Mouse (Mus musculus) hindbrain, embryonic 12.5 days (tissue): Measurements from ENCODE around the gene Fkrp. TPM values are rescaled to one million over a fixed set of nuclear protein-coding genes. Genes with fewer than 3 reads are reported as not detected.

ENCODE experiments used
- ATAC-seq: fragments of 200-750 bp; cut with Nextera tagmentation; 2 replicates; pipeline ENCODE4 v1.8.0; 2017; ENCODE audit warnings: moderate TSS enrichment; ENCODE audit not compliant: low FRiP score
- H3K27ac ChIP-seq: fragments of 300-500 bp; sonication (generic); 2 replicates; pipeline ENCODE4 v1.5.1; 2016; ENCODE audit warnings: mild to moderate bottlenecking
- H3K27me3 ChIP-seq: fragments of 300-500 bp; sonication (generic); 2 replicates; pipeline ENCODE4 v1.6.1; 2016; ENCODE audit warnings: mild to moderate bottlenecking
- H3K36me3 ChIP-seq: fragments of 300-500 bp; sonication (generic); 2 replicates; pipeline ENCODE4 v1.6.1; 2016; ENCODE audit warnings: mild to moderate bottlenecking
- H3K4me1 ChIP-seq: fragments of 300-500 bp; sonication (generic); 2 replicates; pipeline ENCODE4 v1.6.1; 2016
- H3K4me2 ChIP-seq: fragments of 300-500 bp; sonication (generic); replicated peaks from 2 replicates; pipeline ENCODE4 v1.6.1; 2016; ENCODE audit warnings: mild to moderate bottlenecking
- H3K4me3 ChIP-seq: fragments of 300-500 bp; sonication (generic); 2 replicates; pipeline ENCODE4 v1.5.1; 2016; ENCODE audit warnings: mild to moderate bottlenecking
- H3K9ac ChIP-seq: fragments of 300-500 bp; sonication (generic); 2 replicates; pipeline ENCODE4 v1.6.1; 2016; ENCODE audit warnings: mild to moderate bottlenecking, moderate library complexity
- H3K9me3 ChIP-seq: fragments of 300-500 bp; sonication (generic); replicated peaks from 2 replicates; pipeline ENCODE4 v1.6.1; 2016; ENCODE audit warnings: mild to moderate bottlenecking
- WGBS: fragments of 180-500 bp; shearing (Covaris S2); methylation state at CpG from one replicate; pipeline ENCODE4 v1.1.7; 2016; 5-methylcytosine and 5-hydroxymethylcytosine counted together
- polyA plus RNA-seq: library from polyadenylated mRNA; unstranded; fragments of >200 nt; fragmentation: Nextera tagmentation; extraction: Ambion mirVana; gene quantifications from 2 replicates; pipeline ENCODE4 v1.2.1, GENCODE M21; 2016

Fkrp gene
- polyA plus RNA-seq, 1 experiment from 2014 or later = 38.7 TPM

DNA sequence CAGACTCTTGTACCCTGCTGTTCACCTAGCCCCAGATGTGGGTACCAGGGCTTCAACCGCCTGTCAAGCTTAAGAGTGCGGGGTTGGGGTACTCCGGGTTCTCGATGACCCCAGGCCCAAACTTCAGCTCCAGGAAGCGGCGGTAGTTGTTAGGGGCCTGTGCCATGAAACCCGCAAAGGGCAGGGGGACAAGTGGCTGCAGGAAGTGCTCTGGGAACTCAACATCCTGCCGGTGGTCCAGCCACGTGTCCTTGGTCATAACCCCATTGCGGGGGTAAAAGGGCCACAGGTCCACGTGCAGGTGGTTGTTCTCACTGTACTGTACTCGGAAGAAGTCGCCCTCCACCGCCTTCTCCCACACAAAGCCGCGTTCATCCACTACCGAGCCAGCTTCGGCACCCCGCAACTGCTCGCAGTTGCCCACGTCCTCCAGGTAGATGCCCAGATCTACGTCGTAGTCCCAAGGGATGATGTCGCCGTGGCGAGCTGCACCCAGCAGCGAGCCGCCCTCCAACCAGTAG is 6.1 kb downstream of the Fkrp start:
- peaks cover 15% of the 10 kb centered on the region; the same call in 1 of the 2 replicates for H3K36me3 ChIP-seq
- H3K4me3 ChIP-seq = peak overlapping the region; percentile 42
- H3K9me3 ChIP-seq = no peaks in the 10 kb centered on the region
- peaks cover 34% of the 10 kb centered on the region for H3K27me3 ChIP-seq
- H3K27ac ChIP-seq = no peak overlapping the region
- H3K4me2 ChIP-seq = peak overlapping the region; percentile 67
- ATAC-seq = no peak
- 53% methylated on average over 28 of the region's 28 CpGs for WGBS
- H3K9ac ChIP-seq = peak overlapping the region; percentile 53; the same call in 1 of the 2 replicates
- H3K4me1 ChIP-seq = peaks cover 42% of the 10 kb centered on the region

DNA sequence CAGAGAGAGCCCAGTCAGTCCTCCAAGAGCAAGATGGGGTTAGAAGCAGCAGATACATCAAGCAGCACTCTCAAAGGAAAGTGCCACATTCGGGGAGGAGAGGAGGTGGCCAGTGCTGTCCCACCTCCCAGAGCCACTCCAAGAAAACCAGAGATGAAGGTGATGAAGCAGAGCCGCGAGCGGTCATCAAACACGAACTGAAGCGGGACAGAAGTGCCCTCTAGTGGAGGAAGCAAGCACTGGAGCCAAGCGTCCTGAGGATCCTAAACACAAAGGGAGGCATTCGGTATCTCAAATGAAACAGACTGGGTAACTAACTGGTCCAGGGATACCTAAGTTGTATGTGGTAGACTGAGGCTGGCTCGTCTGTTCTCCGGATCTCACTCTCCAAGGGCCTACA is 6.8 kb downstream of the Fkrp start:
- ATAC-seq = no peak
- Histone ChIP-seq H3K4me2 (no peak overlapping the region), H3K4me1 (peaks cover 35% of the 10 kb centered on the region), H3K9ac (no peak overlapping the region), H3K27me3 (peaks cover 34% of the 10 kb centered on the region), H3K4me3 (no peak overlapping the region), H3K27ac (no peak overlapping the region), H3K9me3 (no peaks in the 10 kb centered on the region), H3K36me3 (peaks cover 15% of the 10 kb centered on the region; the same call in 1 of the 2 replicates)
- WGBS = 27% methylated on average over 10 of the region's 10 CpGs

DNA sequence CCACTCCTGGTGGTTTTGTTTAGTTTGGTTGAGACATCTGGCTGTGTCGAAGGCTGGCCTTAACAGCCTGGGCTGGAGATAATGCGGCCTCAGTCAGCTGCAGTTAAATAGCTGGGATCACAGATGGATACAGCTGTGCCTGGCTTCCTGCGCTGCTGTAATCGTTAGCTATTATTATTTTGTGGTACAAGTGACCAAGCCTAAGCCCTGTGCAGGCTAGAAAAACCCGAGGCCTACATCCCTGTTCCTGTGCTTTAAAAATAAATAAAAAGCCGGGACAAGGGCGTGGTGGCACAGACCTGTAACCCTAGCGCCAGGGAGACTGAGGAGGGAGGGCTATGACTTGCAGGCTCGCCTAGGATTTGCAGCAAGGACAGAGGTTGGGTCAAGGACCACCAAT is 7.9 kb downstream of the Fkrp start:
- ATAC-seq = no peak
- H3K27ac ChIP-seq = no peak overlapping the region
- peaks cover 25% of the 10 kb centered on the region for H3K4me1 ChIP-seq
- 85% methylated on average over 9 of the region's 9 CpGs for WGBS
- peaks cover 15% of the 10 kb centered on the region; the same call in 1 of the 2 replicates for H3K36me3 ChIP-seq
- H3K4me3 ChIP-seq = no peak overlapping the region
- H3K9ac ChIP-seq = no peak overlapping the region
- H3K9me3 ChIP-seq = no peaks in the 10 kb centered on the region
- H3K4me2 ChIP-seq = no peak overlapping the region
- H3K27me3 ChIP-seq = peaks cover 34% of the 10 kb centered on the region

DNA sequence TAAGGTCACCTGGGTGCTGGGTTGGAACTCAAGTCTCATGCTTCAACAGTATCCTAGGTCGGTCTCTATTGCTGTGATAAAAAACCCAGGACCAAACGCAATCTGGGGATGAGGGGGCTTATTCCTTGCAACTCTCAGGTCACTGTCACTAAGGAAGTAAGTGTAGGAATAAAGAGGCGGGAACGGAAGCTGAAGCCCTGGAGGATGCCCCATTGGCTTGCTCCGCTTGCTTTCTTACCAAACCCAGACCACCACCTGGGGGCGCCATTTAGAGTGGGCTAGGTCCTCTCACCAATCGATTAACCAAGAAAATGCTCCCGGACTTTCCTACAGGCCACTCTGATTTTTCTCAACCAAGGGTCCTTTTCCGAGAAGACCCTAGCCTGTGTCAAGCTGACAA is 8.6 kb downstream of the Fkrp start:
- Histone ChIP-seq H3K27me3 (peaks cover 30% of the 10 kb centered on the region), H3K4me2 (no peak overlapping the region), H3K4me3 (no peak overlapping the region), H3K9me3 (no peaks in the 10 kb centered on the region), H3K9ac (no peak overlapping the region), H3K4me1 (peaks cover 19% of the 10 kb centered on the region), H3K36me3 (peaks cover 15% of the 10 kb centered on the region; the same call in 1 of the 2 replicates), H3K27ac (no peak overlapping the region)
- no peak for ATAC-seq
- WGBS = 88% methylated on average over 9 of the region's 9 CpGs

DNA sequence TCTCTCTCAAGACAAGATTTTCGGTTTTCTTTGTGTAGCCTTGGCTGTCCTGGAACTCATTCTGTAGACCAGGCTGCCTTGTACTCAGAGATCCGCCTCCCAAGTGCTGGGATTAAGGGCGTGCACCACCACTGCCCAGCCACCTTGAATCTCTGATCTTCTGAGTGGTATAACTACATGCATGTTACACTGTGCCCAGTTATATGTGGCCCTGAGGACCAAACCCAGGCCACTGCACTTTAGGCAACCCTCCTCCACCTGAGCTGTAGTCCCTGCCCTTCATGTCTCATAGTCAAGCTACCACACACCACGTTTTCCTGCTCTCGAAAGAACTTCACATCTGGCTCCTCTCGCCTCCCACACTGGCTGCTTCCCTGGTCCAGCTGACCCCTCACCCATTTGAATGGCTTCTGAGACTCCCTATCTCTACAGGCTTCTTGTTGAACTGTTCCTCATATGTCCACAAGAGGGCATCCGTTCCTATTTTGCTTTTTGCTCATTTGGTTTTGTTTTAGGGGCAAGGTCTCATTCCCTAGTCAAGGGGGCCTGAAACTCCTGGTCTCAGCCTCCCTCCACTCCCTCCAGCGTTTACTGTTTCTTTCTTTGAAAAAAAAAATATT is 12.0 kb downstream of the Fkrp start:
- 30% methylated on average over 8 of the region's 8 CpGs for WGBS
- peak; percentile 48 for ATAC-seq
- Histone ChIP-seq H3K4me3 (no peak overlapping the region), H3K9me3 (no peaks in the 10 kb centered on the region), H3K4me2 (no peak overlapping the region), H3K4me1 (no peaks in the 10 kb centered on the region), H3K27ac (no peak overlapping the region), H3K9ac (no peak overlapping the region), H3K36me3 (peaks cover 15% of the 10 kb centered on the region; the same call in 1 of the 2 replicates), H3K27me3 (no peaks in the 10 kb centered on the region)

DNA sequence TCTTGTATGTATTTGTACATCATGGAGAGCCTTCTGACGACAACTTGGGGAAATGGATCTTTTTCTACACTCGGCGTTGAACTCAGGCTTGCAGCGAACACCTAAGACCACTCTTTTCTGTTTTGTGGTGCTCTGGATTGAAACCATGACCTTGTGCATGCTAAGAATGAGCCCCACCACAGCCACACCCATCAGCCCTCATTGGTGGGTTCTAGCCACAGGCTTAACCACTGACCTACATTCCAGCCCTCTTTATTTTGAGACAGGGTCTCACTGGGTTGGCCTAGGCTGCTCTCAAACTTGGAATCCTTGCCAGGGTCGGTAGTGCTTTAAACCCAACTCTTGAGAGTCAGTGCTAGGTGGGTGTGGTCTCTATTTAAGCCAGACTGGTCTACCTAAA is 21.6 kb downstream of the Fkrp start:
- no peaks in the 10 kb centered on the region for H3K4me1 ChIP-seq
- no peak overlapping the region for H3K4me3 ChIP-seq
- peaks cover 22% of the 10 kb centered on the region for H3K36me3 ChIP-seq
- H3K9me3 ChIP-seq = no peaks in the 10 kb centered on the region
- no peaks in the 10 kb centered on the region for H3K27me3 ChIP-seq
- 95% methylated on average over 5 of the region's 5 CpGs for WGBS
- H3K4me2 ChIP-seq = no peak overlapping the region
- no peak for ATAC-seq
- no peak overlapping the region for H3K9ac ChIP-seq
- H3K27ac ChIP-seq = no peak overlapping the region

DNA sequence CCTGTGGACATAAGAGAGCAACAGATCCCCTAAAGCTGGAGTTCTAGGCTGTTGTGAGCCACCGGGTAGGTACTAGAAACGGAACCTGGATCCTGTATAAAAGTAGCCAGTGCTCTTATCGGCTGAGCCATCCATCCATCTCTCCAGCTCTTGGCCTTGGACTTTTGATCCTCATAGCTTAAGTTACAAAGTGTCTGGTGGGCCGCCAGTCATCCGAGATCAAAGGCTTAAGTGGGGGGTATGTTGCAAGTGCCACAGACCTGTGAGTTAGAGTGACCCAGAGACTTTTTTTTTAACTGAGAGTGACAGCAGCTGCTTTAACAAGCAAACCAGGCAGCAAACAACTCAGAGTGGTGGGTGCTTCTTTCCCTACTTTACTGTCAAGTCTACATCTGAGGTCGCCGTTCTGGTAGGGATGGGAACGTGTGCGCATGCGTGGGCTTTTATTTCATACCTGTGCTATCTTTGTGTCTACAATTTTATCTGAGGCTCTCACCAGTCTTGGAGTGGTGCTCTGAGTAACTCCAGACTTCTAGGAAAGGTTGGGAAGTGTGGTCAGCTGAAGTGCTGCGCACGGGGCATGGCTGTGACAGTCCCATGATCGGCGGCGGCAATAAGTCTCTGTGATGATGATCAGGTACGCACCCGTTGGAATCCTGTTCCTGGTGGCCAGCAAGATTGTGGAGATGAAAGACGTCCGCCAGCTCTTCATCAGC is 23.4 kb downstream of the Fkrp start:
- no peak overlapping the region for H3K4me2 ChIP-seq
- no peaks in the 10 kb centered on the region for H3K9me3 ChIP-seq
- H3K27ac ChIP-seq = no peak overlapping the region
- no peak overlapping the region for H3K4me3 ChIP-seq
- WGBS = 93% methylated on average over 19 of the region's 19 CpGs
- ATAC-seq = no peak
- H3K36me3 ChIP-seq = peaks cover 13% of the 10 kb centered on the region
- no peak overlapping the region for H3K9ac ChIP-seq
- H3K4me1 ChIP-seq = no peaks in the 10 kb centered on the region
- no peaks in the 10 kb centered on the region for H3K27me3 ChIP-seq

DNA sequence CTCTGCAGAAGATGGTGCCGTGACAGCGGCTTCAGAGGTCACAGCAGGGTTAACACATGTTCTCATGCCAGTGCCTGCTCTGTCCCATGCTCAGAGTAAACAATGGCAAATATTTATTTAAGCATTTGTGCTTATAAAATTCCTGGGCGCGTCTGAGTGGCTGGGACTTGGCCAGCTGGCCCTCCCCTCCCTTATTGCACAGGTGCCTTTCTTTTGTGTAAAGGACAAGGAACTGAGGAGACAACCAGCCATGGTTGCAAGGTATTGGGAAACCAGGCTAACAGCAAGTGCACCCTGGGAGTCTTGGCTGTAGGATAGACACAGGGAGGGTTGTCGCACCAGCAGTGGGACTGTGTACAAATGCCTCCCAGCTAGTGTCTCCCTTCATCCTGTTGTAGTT is 24.2 kb downstream of the Fkrp start:
- H3K9me3 ChIP-seq = no peaks in the 10 kb centered on the region
- ATAC-seq = no peak
- H3K9ac ChIP-seq = no peak overlapping the region
- no peaks in the 10 kb centered on the region for H3K27me3 ChIP-seq
- 83% methylated on average over 5 of the region's 5 CpGs for WGBS
- H3K36me3 ChIP-seq = peaks cover 10% of the 10 kb centered on the region
- H3K4me1 ChIP-seq = no peaks in the 10 kb centered on the region
- no peak overlapping the region for H3K4me2 ChIP-seq
- H3K4me3 ChIP-seq = no peak overlapping the region
- H3K27ac ChIP-seq = no peak overlapping the region

DNA sequence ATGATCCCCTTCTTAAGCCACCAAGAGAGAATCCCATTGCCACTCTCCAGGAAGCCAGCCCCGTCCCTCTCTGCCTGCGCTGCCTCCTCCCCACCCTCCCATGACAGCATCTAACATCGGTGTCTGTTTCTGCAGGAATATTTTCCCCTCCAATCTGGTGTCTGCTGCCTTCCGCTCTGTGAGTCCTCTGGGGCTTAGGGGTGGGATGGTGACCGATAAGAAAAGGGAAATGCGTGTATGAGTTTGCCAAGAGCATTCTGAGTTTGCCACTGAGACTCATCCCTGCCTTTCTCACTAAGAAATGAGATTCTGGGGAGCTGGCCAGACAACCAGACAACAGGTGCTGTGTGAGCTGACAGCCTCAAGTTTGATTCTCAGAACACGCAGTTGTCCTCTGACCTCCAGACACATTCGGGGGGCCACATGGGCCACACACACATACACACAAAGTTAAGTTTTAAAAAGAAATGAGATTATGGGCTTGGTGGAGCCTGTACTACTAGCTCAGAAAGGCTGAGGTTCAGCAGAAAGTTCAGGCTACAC is 30.9 kb downstream of the Fkrp start:
- no peak overlapping the region for H3K9ac ChIP-seq
- no peak overlapping the region for H3K4me2 ChIP-seq
- H3K27me3 ChIP-seq = no peaks in the 10 kb centered on the region
- no peak for ATAC-seq
- WGBS = 86% methylated on average over 8 of the region's 8 CpGs
- H3K27ac ChIP-seq = no peak overlapping the region
- H3K36me3 ChIP-seq = no peaks in the 10 kb centered on the region
- H3K4me1 ChIP-seq = peaks cover 36% of the 10 kb centered on the region
- no peak overlapping the region for H3K4me3 ChIP-seq
- H3K9me3 ChIP-seq = no peaks in the 10 kb centered on the region

DNA sequence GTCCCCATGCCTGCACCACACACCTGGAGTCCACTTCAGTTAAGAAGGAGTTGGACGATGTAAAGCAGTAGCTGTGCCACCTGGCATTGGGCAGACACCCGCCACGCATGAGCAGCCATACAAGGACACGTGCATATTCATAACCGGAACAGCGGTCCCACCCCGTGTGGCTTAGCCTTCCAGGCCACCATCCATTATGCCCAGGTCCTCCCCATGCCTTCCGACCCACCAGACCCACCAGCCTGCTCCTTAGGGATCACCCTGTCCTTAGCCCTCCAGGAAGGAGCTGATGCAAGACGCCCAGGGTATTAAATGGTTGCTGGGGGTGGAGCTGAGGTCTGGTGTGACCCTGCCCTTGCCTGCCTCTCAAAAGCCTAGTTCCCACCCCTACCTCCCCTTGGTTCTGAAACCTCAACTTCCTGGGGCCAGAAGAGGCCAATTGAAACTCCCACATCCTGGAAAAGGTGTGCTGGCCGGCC is 32.0 kb downstream of the Fkrp start:
- no peak overlapping the region for H3K9ac ChIP-seq
- WGBS = 69% methylated on average over 10 of the region's 10 CpGs
- H3K36me3 ChIP-seq = no peaks in the 10 kb centered on the region
- peak overlapping the region; percentile 97; the same call in 1 of the 2 replicates for H3K4me2 ChIP-seq
- no peaks in the 10 kb centered on the region for H3K9me3 ChIP-seq
- H3K4me3 ChIP-seq = no peak overlapping the region
- no peak overlapping the region for H3K27ac ChIP-seq
- peaks cover 36% of the 10 kb centered on the region for H3K4me1 ChIP-seq
- H3K27me3 ChIP-seq = no peaks in the 10 kb centered on the region
- no peak for ATAC-seq

DNA sequence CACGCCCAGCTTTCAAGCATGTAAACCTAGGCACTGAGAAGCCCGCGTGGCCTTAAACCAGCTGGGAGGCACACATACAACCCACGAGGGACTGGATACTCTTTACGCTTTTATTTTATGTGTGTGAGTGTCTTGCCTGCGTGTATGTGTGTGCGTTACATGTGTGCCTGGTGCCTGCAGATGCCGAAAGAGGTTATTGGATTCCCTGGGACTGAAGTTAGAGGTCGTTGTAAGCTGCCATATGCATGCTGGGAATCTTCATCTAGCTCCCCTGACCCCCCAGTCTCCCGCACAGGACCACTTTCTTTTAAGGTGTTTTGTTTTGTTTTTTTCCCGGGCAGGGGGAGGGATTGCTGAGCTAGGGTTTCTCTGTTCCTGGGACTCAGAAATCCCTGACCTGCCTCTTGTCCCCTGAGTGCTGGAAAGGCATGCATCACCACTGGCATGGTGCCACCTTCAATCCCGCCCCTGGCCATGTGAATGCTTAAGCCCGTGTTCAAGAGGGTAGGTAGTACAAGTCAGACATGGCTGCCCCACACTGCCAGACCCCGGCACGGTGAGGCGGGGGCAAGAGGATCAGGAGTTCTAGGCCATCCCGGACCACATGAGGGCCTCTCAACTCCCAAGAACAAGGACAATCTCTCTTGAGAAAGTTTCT is 32.6 kb downstream of the Fkrp start:
- no peak for ATAC-seq
- WGBS = 49% methylated on average over 17 of the region's 17 CpGs

DNA sequence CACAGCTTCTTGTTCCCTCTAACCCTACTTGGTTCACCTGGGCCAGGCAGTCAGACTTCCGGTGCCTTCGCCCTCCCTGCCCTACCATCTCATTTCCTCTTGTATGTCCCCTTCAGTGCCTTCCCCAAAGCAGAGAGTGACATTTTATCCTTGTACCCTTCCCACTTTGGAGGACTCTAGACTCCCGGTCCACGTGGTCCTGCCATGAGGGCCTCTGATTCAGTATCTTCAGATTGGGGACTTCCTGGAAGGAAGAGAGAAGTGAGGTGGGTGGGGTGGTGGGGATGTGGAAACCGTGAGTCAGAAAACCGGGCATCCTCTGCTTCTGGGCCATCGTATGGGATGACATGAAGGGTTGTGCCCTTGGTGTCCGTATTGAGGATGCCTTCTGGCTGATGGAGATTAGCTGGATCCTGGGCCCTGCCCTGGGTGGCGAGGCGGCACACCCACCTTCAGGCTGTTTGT is 33.3 kb downstream of the Fkrp start:
- no peak for ATAC-seq
- H3K4me2 ChIP-seq = peak overlapping the region; percentile 97
- 21% methylated on average over 10 of the region's 10 CpGs for WGBS
- H3K4me1 ChIP-seq = peaks cover 36% of the 10 kb centered on the region
- peak overlapping the region; percentile 38; the same call in 1 of the 2 replicates for H3K9ac ChIP-seq
- H3K27ac ChIP-seq = no peak overlapping the region
- no peaks in the 10 kb centered on the region for H3K27me3 ChIP-seq
- no peaks in the 10 kb centered on the region for H3K36me3 ChIP-seq
- no peaks in the 10 kb centered on the region for H3K9me3 ChIP-seq
- H3K4me3 ChIP-seq = peak overlapping the region; percentile 46

More for the DNA sequence above, 32.6 kb downstream of the Fkrp start:
- Histone ChIP-seq H3K9ac (peak overlapping the region; percentile 38; the same call in 1 of the 2 replicates), H3K9me3 (no peaks in the 10 kb centered on the region), H3K27me3 (no peaks in the 10 kb centered on the region), H3K27ac (no peak overlapping the region), H3K4me2 (peak overlapping the region; percentile 97), H3K4me3 (peak overlapping the region; percentile 46), H3K4me1 (peaks cover 36% of the 10 kb centered on the region), H3K36me3 (no peaks in the 10 kb centered on the region)
